Mouse (Mus musculus) cortical plate, adult 2 months (tissue): ENCODE results near the gene Fam135a. TPM values are rescaled to one million over a fixed set of nuclear protein-coding genes. Genes with fewer than 3 reads are reported as not detected.

Experiments used
- H3K27ac ChIP-seq: fragments of 200-500 bp; 2 replicates; pipeline ENCODE4 v1.5.1; 2012; ENCODE audit warnings: low read length, control low read depth, inconsistent platforms; ENCODE audit not compliant: insufficient read depth
- H3K4me1 ChIP-seq: fragments of 200-500 bp; 2 replicates; pipeline ENCODE4 v1.6.1; 2011; ENCODE audit warnings: low read length; ENCODE audit not compliant: control insufficient read depth, insufficient read depth
- H3K4me3 ChIP-seq: fragments of 200-500 bp; 2 replicates; pipeline ENCODE4 v1.5.1; 2011; ENCODE audit warnings: mild to moderate bottlenecking, low read length, control low read depth; ENCODE audit not compliant: insufficient read depth
- CTCF ChIP-seq: fragments of 200-500 bp; IDR thresholded peaks from 2 replicates; pipeline ENCODE4 v1.5.1; 2011; ENCODE audit warnings: mild to moderate bottlenecking, control low read depth, low read length; ENCODE audit not compliant: insufficient read depth; ENCODE audit errors: extremely low read depth
- POLR2A ChIP-seq: fragments of 200-500 bp; IDR thresholded peaks from 2 replicates; pipeline ENCODE4 v1.6.1; 2011; ENCODE audit warnings: mild to moderate bottlenecking, low read length, control low read depth; ENCODE audit not compliant: insufficient read depth; ENCODE audit errors: extremely low read depth
- polyA plus RNA-seq: library from polyadenylated mRNA; depleted of rRNA; stranded (reverse); fragments of >200 nt; gene quantifications from 2 replicates; pipeline ENCODE4 v1.2.3, GENCODE M21; 2012

Gene Fam135a
- polyA plus RNA-seq, 1 experiment: 28.6 TPM

DNA sequence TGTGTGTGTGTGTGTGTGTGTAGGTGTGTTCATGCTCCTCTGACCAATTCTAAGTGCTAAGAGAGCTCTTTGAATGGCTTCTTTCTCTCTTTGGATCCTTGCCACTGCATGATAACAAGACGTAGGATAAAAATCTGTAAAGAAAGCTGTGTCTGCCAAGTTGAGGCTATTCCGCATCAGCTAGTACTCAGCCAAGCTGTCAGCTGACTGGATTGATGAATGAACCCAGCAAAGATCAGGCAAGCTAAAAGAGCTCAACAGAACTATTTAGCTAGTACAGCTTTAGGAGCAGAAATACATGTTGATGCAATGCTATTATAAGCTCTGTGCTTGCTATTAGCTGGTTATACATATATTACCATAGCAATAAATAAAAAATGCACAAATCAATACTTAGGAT, 25.7 kb downstream of the Fam135a start:
- H3K4me1 ChIP-seq: no peaks in the 10 kb centered on the region; the same call in 1 of the 2 replicates
- H3K4me3 ChIP-seq: no peak overlapping the region
- H3K27ac ChIP-seq: no peak overlapping the region
- TF ChIP-seq CTCF (no peak), POLR2A (no peak)

DNA sequence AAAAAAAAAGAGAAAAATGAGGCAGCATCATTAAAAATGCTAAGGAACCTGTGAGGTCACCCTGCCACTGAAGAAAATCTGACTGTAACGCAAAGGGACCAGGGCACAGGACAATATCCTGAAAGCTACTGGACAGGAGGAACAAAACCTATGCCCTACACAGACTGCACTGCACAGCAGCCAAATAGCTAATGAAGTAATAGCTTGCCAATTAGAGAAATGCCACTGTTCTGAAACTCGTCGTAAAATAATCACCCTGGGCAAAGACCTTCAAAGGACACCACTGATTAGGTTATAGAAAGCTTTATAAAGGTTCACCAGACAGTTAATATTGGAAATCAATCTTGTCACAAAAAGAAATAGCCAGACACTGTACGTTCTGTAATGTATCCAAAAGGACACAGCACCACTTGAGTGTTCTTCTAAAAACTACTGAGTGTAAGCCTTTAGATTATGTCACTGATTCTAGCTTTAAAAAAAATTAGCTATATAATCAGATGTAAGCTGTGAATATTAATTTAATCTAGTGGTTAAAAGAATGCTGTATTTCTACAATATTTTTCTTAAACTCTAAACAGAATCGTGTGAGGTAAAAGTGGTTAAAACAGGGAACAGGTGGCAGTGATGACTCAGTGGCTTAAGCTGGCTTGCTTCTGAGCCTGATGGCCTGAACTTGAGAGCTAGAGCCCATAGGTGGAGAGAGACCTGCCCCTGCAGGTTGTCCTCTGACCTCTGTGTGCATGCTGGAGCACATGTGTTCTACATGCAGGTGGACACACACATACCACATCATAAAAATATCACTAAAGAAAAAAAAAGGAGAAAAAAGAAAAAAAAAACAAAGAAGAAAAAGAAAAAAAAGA, 26.5 kb downstream of the Fam135a start:
- no peak overlapping the region for H3K4me3 ChIP-seq
- no peaks in the 10 kb centered on the region; the same call in 1 of the 2 replicates for H3K4me1 ChIP-seq
- no peak overlapping the region for H3K27ac ChIP-seq
- TF ChIP-seq POLR2A: no peak
- TF ChIP-seq CTCF: no peak

DNA sequence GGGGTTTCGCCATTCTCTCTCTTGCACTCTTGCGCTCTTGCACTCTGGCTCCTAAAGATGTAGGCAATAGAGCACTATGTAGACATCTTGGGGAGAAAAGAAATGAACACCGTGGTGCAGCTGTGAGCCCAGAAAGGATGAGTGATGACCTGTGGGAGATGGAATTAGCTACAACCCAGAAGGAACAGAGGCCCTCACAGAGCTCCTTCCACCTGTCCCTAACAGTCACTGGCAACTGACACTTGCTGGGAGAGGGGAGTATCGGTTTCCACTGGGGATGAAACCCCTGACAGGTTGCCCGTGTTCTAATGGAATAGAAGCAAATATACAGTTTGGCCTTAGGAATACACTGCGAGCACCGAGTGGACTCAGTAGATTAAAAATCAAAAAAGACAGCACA, 31.3 kb downstream of the Fam135a start:
- TF ChIP-seq POLR2A: no peak
- no peak for TF ChIP-seq CTCF
- Histone ChIP-seq H3K4me3 (no peak overlapping the region), H3K4me1 (no peaks in the 10 kb centered on the region; the same call in 1 of the 2 replicates), H3K27ac (no peak overlapping the region)

GRCm38 (mm10) chr1:24066706-24067105, 33.4 kb downstream of the Fam135a start:
- Histone ChIP-seq H3K27ac (no peak overlapping the region), H3K4me3 (no peak overlapping the region), H3K4me1 (no peaks in the 10 kb centered on the region)
- no peak for TF ChIP-seq CTCF
- no peak for TF ChIP-seq POLR2A

- Histone ChIP-seq H3K4me3 (no peak overlapping the region), H3K4me1 (no peaks in the 10 kb centered on the region), H3K27ac (no peak overlapping the region)
- no peak for TF ChIP-seq POLR2A
- TF ChIP-seq CTCF: no peak
Measured at GRCm38 (mm10) chr1:24055706-24056105, 44.4 kb downstream of the Fam135a start.

DNA sequence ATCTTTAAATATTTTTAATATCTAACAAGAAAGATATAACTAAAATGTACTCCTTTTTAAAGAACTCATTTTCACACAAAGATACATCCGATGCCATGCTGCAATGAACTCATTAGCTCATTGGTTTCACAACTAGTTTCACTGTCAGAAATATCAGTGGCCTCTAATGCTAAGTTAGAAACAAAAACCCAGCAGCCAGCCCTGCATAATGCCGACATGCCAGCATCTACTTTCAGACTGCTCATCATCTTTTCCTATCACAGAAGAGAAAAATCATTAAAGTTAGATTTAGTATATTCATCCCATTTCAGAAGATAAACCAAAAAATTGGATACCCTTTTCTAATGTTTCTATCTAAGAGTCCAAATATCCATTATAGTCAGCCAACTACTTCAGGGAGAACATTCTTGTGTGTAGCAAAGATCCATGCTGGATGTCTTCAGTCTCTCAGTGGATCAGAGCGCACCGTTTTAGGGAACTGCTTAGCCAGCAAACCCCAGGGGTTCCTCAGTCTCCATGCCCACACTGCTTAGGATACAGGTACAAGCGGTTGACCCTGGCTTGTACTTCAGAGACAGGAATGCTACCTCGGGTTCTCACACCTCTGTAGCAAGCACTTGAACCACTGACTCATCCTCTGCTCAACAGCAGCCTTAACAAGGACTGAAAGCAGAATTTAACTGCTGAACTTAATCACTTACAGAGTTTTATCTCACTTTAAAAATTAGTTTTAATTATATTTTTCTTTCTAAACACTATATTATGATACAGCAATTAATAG, 53.2 kb downstream of the Fam135a start:
- TF ChIP-seq POLR2A (no peak), CTCF (no peak)
- Histone ChIP-seq H3K4me1 (no peaks in the 10 kb centered on the region), H3K27ac (no peak overlapping the region), H3K4me3 (no peak overlapping the region)

GRCm38 (mm10) chr1:24045627-24046026, 54.5 kb downstream of the Fam135a start:
- no peak overlapping the region for H3K4me3 ChIP-seq
- TF ChIP-seq CTCF (no peak), POLR2A (no peak)
- no peaks in the 10 kb centered on the region for H3K4me1 ChIP-seq
- H3K27ac ChIP-seq: no peak overlapping the region

DNA sequence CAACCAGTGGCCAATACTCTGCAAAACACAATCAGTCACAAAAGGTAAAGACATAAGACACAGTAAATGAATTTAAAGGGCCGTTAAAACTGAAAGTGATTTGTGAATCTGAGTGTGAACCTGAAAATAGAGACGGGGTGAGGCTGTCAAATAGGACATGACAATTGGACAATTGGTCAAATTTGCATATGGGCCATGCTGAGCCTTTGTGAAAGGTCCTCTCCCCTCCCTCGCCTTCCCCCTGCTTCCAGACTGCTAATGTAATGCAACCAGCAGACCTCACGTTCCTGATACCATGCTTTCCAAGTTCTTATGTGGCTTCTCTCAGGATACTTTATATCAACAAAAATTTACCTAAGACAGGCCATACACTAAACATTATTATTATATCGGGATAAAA, 57.1 kb downstream of the Fam135a start:
- TF ChIP-seq CTCF (no peak), POLR2A (no peak)
- H3K4me1 ChIP-seq: no peaks in the 10 kb centered on the region
- H3K27ac ChIP-seq: no peak overlapping the region
- H3K4me3 ChIP-seq: no peak overlapping the region

- Histone ChIP-seq H3K27ac (no peak overlapping the region), H3K4me1 (no peaks in the 10 kb centered on the region), H3K4me3 (no peak overlapping the region)
- TF ChIP-seq POLR2A: no peak
- no peak for TF ChIP-seq CTCF
Measured at GRCm38 (mm10) chr1:24033759-24034423, 66.2 kb downstream of the Fam135a start.
